24 mouse cellular contexts compared by ENCODE assay signal in the genomic region with DNA sequence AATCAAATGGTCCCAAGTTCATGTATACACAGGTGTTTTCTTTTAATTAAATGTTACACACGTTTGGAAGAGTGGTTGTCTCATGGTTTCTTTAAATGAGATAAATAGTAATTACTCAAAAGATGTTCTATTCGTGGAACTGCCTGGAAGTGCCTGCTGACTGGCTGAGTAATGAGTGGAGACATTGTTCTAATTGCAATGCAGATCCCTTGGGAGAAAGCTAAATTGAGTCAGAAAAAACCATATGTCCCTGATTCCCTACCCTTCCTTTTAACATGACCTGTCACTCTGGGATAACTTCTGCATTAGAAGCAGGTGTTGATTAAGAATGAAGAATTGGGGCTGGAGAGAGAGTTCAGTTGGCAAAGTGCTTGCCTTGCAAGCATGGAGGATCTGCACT. TPM values are rescaled to one million over a fixed set of nuclear protein-coding genes. Genes with fewer than 3 reads are reported as not detected.
A peak's percentile ranks its signal among the peaks of the same experiment; 100 is the strongest.
DNase-seq lines count a peak whose midpoint lies in the region; ATAC-seq and TF ChIP-seq lines count a peak whose summit lies in the region.
"Had no signal": no experiment of that assay in that cellular context is flagged by ENCODE, and none has a peak within 500 bp of the region (broad histone marks: within the 10 kb centered on the region; RNA-seq: fewer than 3 reads in every experiment).

No protein-coding gene starts in this region.

- no peak overlapping the region for H3K9ac ChIP-seq in hindbrain, embryonic 12.5 days
- H3K9ac ChIP-seq in midbrain, postnatal 0 days (replicated peaks; ENCODE audit: low read length, poor library complexity, severe bottlenecking), result no peak overlapping the region
- H3K9ac ChIP-seq: embryonic facial prominence, embryonic 12.5 days; embryonic facial prominence, embryonic 15.5 days; forebrain, postnatal 0 days; intestine, embryonic 15.5 days had no signal

- H3K4me3 ChIP-seq in hindbrain, embryonic 12.5 days, result no peak overlapping the region
- no peak overlapping the region for H3K4me3 ChIP-seq in hindbrain, embryonic 10.5 days
- no peak overlapping the region for H3K4me3 ChIP-seq in midbrain, postnatal 0 days (ENCODE audit: low read depth, low read length)
- no peak overlapping the region for H3K4me3 ChIP-seq in midbrain, embryonic 10.5 days
- H3K4me3 ChIP-seq: embryonic facial prominence, embryonic 12.5 days; embryonic facial prominence, embryonic 15.5 days; gastrocnemius, adult 2 months; intestine, embryonic 15.5 days had no signal

- 32% methylated on average over 2 of the region's 2 CpGs for WGBS in hindbrain, embryonic 12.5 days
- 50% methylated on average over 2 of the region's 2 CpGs for WGBS in hindbrain, embryonic 10.5 days
- 42% methylated on average over 2 of the region's 2 CpGs for WGBS in midbrain, postnatal 0 days
- 69% methylated on average over 2 of the region's 2 CpGs for WGBS in midbrain, embryonic 10.5 days

- H3K4me2 ChIP-seq in hindbrain, embryonic 12.5 days (replicated peaks), result no peak overlapping the region
- no peak overlapping the region for H3K4me2 ChIP-seq in midbrain, postnatal 0 days (ENCODE audit: low read depth, low read length, poor library complexity, severe bottlenecking)
- H3K4me2 ChIP-seq: embryonic facial prominence, embryonic 12.5 days; embryonic facial prominence, embryonic 15.5 days; heart, embryonic 11.5 days; intestine, embryonic 15.5 days had no signal

- H3K27me3 ChIP-seq in hindbrain, embryonic 12.5 days, result no peaks in the 10 kb centered on the region
- no peaks in the 10 kb centered on the region for H3K27me3 ChIP-seq in hindbrain, embryonic 10.5 days (ENCODE audit: insufficient read depth, poor library complexity, severe bottlenecking)
- H3K27me3 ChIP-seq in midbrain, postnatal 0 days (ENCODE audit: insufficient read depth, low read length), result no peaks in the 10 kb centered on the region
- no peaks in the 10 kb centered on the region for H3K27me3 ChIP-seq in midbrain, embryonic 10.5 days (ENCODE audit: low read depth, poor library complexity, severe bottlenecking)
- H3K27me3 ChIP-seq: embryonic facial prominence, embryonic 12.5 days; embryonic facial prominence, embryonic 15.5 days; intestine, embryonic 15.5 days had no signal

- DNase-seq in hindbrain, embryonic 10.5 days (ENCODE audit: low spot score), result no peak
- DNase-seq in midbrain, postnatal 0 days (ENCODE audit: low spot score), result peak; percentile 39
- DNase-seq in midbrain, embryonic 10.5 days (ENCODE audit: low spot score), result no peak
- peak; percentile 38 for DNase-seq in brain, embryonic 14.5 days (ENCODE audit: low read depth)
- DNase-seq: adrenal gland, adult 8-10 months; adrenal gland, postnatal 25 days; cerebellum, adult 11-12 months; cerebellum, adult 8-10 months; cerebellum, postnatal 10 days; cerebellum, postnatal 36 days; forebrain, postnatal 0 days; gastrocnemius, adult 2 months; gastrocnemius, postnatal 14 days; heart, adult 11 months; kidney, adult 11 months had no signal

- H3K9me3 ChIP-seq in hindbrain, embryonic 12.5 days (replicated peaks), result no peaks in the 10 kb centered on the region
- H3K9me3 ChIP-seq in hindbrain, embryonic 10.5 days, result no peaks in the 10 kb centered on the region
- H3K9me3 ChIP-seq in midbrain, postnatal 0 days (ENCODE audit: low read length), result no peaks in the 10 kb centered on the region
- H3K9me3 ChIP-seq in midbrain, embryonic 10.5 days (replicated peaks), result no peaks in the 10 kb centered on the region
- H3K9me3 ChIP-seq: embryonic facial prominence, embryonic 12.5 days; embryonic facial prominence, embryonic 15.5 days; intestine, embryonic 15.5 days had no signal

- no peak for TF ChIP-seq POLR2A in brain, embryonic 14.5 days (IDR thresholded peaks at IDR 0.05; ENCODE audit: borderline replicate concordance, extremely low read depth, insufficient read depth, insufficient read length, poor library complexity, severe bottlenecking)

- no peak for TF ChIP-seq CTCF in midbrain, postnatal 0 days (IDR thresholded peaks at IDR 0.05)
- no peak for TF ChIP-seq CTCF in brain, embryonic 14.5 days (IDR thresholded peaks at IDR 0.05; ENCODE audit: borderline replicate concordance, extremely low read depth, insufficient read depth, insufficient read length)

- H3K36me3 ChIP-seq in hindbrain, embryonic 12.5 days, result no peaks in the 10 kb centered on the region
- H3K36me3 ChIP-seq in hindbrain, embryonic 10.5 days, result no peaks in the 10 kb centered on the region
- H3K36me3 ChIP-seq in midbrain, postnatal 0 days (ENCODE audit: insufficient read depth, low read length), result no peaks in the 10 kb centered on the region
- H3K36me3 ChIP-seq in midbrain, embryonic 10.5 days, result no peaks in the 10 kb centered on the region
- H3K36me3 ChIP-seq: embryonic facial prominence, embryonic 12.5 days; embryonic facial prominence, embryonic 15.5 days; intestine, embryonic 15.5 days had no signal

- no peaks in the 10 kb centered on the region for H3K4me1 ChIP-seq in hindbrain, embryonic 12.5 days
- H3K4me1 ChIP-seq in hindbrain, embryonic 10.5 days (replicated peaks), result no peaks in the 10 kb centered on the region
- no peaks in the 10 kb centered on the region for H3K4me1 ChIP-seq in midbrain, postnatal 0 days (ENCODE audit: insufficient read depth, low read length)
- H3K4me1 ChIP-seq in midbrain, embryonic 10.5 days, result peaks cover 6% of the 10 kb centered on the region
- H3K4me1 ChIP-seq: embryonic facial prominence, embryonic 12.5 days; embryonic facial prominence, embryonic 15.5 days; intestine, embryonic 15.5 days had no signal

- no peak overlapping the region for H3K27ac ChIP-seq in hindbrain, embryonic 12.5 days
- no peak overlapping the region for H3K27ac ChIP-seq in hindbrain, embryonic 10.5 days
- H3K27ac ChIP-seq in midbrain, postnatal 0 days (ENCODE audit: low read depth, low read length), result no peak overlapping the region
- H3K27ac ChIP-seq in midbrain, embryonic 10.5 days (replicated peaks), result no peak overlapping the region
- H3K27ac ChIP-seq: embryonic facial prominence, embryonic 12.5 days; embryonic facial prominence, embryonic 15.5 days; gastrocnemius, adult 2 months; intestine, embryonic 15.5 days had no signal

- peak; percentile 67; the same call in 1 of the 2 replicates for ATAC-seq in hindbrain, embryonic 12.5 days (ENCODE audit: low FRiP score)
- no peak for ATAC-seq in midbrain, postnatal 0 days (ENCODE audit: low FRiP score)
- ATAC-seq in cerebellum, adult (ENCODE audit: insufficient number of reproducible peaks, low FRiP score, low TSS enrichment), result no peak
- ATAC-seq: activated CD4-positive, CD25-positive, alpha-beta regulatory T cell, adult 4 months; CD4-positive, CD25-positive, alpha-beta regulatory T cell, adult 4 months; forebrain, embryonic 14.5 days; forebrain, postnatal 0 days; intestine, embryonic 15.5 days had no signal

RNA-seq across cellular contexts. Expression of a gene that starts 45.3 kb away (rescaled TPM):
- 12.0 and 14.1 TPM in 2 replicates for polyA plus RNA-seq in hindbrain, embryonic 12.5 days (2016; fragmentation: Nextera tagmentation; extraction: Ambion mirVana)
- polyA plus RNA-seq in hindbrain, embryonic 10.5 days (2016; fragmentation: Nextera tagmentation; extraction: Ambion mirVana), result 6.9 and 7.3 TPM in 2 replicates
- 40.2 and 43.4 TPM in 2 replicates for total RNA-seq in midbrain, postnatal 0 days (2014; rRNA removed)
- polyA plus RNA-seq in midbrain, postnatal 0 days (2015; fragmentation: Nextera tagmentation; extraction: Ambion mirVana), result 8.5 and 9.0 TPM in 2 replicates
- 6.1 and 6.8 TPM in 2 replicates for polyA plus RNA-seq in midbrain, embryonic 10.5 days (2016; fragmentation: Nextera tagmentation; extraction: Ambion mirVana)
- 30.2 and 40.0 TPM in 2 replicates for polyA plus RNA-seq in brain, embryonic 14.5 days (2012; rRNA removed)

Comparison
In these comparisons a context has a peak if more than half of its experiments do, and no peak if none do; other contexts are left out.
1. DNase-seq: peak in midbrain, postnatal 0 days (single experiment) and brain, embryonic 14.5 days (single experiment); none in hindbrain, embryonic 10.5 days (single experiment) and midbrain, embryonic 10.5 days (single experiment).